9 mouse cellular contexts compared by ENCODE assay signal in the genomic region with DNA sequence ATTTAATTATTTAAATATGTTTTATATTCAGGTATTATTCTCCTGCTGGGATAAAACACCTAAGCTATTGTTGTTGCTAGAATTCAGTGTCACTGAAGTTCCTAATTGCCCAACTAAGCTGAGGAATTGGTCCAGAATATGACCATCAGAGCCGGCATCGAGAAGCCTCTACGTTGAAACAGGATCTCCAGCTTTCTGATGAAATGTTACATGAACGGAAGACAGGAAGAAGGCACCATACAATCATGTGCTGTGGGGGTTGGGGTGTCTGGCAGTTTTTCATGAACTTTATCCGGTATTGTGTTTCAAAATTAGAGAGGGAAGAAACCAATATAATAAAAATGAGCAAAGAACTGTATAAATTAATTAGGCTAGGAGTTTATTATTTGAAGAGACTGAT.
"Had no signal": no experiment of that assay in that cellular context is flagged by ENCODE, and none has a peak within 500 bp of the region (broad histone marks: within the 10 kb centered on the region; RNA-seq: fewer than 3 reads in every experiment).

No protein-coding gene starts in this region.

- ATAC-seq: liver, postnatal 0 days; lung, postnatal 0 days; midbrain, embryonic 13.5 days; midbrain, embryonic 15.5 days had no signal

- DNase-seq: liver, postnatal 0 days; lung, adult 2 months; right cerebral cortex, postnatal 14 days; thymus, adult 18-20 months; thymus, postnatal 14 days; thymus, postnatal 36 days had no signal
